Mouse (Mus musculus): ENCODE results near the gene Nckap5. TPM values are rescaled to one million over a fixed set of nuclear protein-coding genes. Genes with fewer than 3 reads are reported as not detected.

Gene Nckap5
- polyA plus RNA-seq, 1 experiment from 2014 or later: 11.5 TPM

DNA sequence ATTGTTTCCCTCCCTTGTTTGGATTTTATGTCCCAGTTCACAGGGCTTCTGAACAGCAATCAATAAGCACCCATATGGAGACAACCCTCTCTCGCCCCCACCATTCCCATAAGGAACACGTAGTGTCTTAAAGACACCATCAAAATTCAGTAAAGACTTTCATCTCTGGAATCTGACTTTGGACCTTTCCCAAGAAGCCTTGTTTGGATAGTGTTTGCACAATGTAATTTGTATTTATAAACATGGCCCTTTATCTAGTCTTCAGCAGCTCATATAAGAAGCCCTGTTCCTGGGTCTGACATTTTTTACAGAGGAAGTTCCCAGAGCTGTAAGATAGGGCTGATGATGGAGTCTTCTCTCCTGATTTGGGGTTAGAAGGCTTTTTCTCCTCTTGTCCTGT, 359.7 kb downstream of the Nckap5 start:
- Histone ChIP-seq H3K4me2 (no peak overlapping the region), H3K36me3 (replicated peaks) (no peaks in the 10 kb centered on the region), H3K9ac (no peak overlapping the region), H3K4me3 (no peak overlapping the region), H3K27me3 (replicated peaks) (no peaks in the 10 kb centered on the region), H3K27ac (no peak overlapping the region), H3K4me1 (peaks cover 10% of the 10 kb centered on the region; the same call in 1 of the 2 replicates), H3K9me3 (no peaks in the 10 kb centered on the region)
- WGBS: 67% methylated on average over 2 of the region's 2 CpGs
- no peak for ATAC-seq (replicated peaks)

DNA sequence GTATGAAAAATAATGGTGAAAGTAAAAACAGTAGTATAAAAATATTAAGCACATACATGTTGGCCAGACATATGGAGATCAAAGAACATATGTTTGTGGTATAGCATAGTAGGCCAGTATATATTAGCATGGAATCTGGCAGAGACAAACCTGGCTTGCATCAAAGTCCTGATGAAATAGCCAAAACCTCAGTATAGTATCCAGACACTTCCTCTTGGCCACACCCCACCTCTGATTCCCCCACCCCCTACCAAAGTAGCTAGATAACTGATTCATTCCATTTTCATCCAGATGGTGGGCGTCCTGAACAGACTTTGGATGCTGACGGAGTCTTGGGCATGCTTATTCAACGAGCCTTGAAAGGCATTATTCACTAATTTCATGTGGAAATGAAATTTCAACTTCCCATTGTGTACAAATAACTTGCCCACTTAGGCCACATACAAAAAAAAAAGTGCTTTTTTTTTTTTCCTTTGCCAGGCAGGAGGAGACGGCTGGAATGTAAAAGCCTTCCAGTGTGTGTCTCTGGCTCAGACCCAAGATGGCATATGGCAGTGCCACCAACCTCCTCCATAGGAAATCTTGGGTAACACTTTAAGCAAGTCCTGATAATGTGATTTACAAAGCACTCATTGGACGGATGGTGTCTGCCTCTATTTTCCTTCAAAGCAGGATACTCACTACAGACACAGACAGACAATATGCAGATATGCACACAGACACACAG, 360.6 kb downstream of the Nckap5 start:
- no peak overlapping the region for H3K4me2 ChIP-seq
- no peaks in the 10 kb centered on the region for H3K9me3 ChIP-seq
- H3K4me3 ChIP-seq: no peak overlapping the region
- no peak overlapping the region for H3K9ac ChIP-seq
- WGBS: 48% methylated on average over 5 of the region's 5 CpGs
- no peaks in the 10 kb centered on the region for H3K36me3 ChIP-seq (replicated peaks)
- peaks cover 10% of the 10 kb centered on the region; the same call in 1 of the 2 replicates for H3K4me1 ChIP-seq
- no peak overlapping the region for H3K27ac ChIP-seq
- H3K27me3 ChIP-seq (replicated peaks): no peaks in the 10 kb centered on the region
- no peak for ATAC-seq (replicated peaks)

DNA sequence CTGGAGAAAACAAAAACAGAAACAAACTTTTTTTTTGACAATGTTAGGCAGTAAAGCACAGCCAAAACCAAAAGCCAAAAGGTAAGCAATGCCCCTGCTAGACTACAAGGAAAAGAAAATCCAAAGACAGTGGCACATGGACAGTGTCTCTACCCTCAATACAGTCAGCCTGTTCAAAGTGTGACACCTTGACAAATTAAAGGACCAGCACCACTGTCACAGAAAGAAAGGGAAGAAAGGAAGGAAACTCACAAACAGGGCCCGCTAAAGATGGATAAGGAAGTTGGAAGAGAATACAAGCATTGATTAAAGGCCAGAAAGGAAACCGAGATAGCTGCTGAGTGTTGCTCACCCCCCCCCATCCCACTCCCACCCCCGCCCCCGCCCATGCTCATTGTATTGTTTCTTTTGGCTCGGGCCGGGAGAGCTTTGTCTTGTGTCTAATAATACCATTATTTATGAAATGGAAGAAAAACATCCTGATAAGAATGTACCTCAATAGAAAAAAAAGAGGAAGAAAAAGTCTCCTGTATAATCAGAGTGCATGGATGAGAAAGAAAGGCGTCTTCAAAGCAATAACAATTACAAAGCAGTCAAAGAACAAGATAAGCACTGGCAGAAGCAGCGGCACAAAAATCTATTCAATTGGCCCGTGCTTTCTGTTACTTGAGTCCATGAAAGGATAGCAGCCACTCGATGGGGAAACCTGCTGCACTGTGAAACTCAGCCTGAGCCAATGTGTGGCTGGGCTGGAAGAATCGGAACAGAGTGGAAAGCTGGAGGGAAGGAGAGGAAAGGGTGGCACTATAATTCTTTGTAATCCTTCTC, 368.9 kb downstream of the Nckap5 start:
- Histone ChIP-seq H3K4me3 (no peak overlapping the region), H3K9ac (no peak overlapping the region), H3K4me1 (peaks cover 14% of the 10 kb centered on the region), H3K36me3 (replicated peaks) (no peaks in the 10 kb centered on the region), H3K27ac (no peak overlapping the region), H3K27me3 (replicated peaks) (no peaks in the 10 kb centered on the region), H3K4me2 (peak overlapping the region; percentile 2; the same call in 1 of the 2 replicates), H3K9me3 (no peaks in the 10 kb centered on the region)
- 0 out of 2 replicates have a peak, but pooled peaks have one; percentile 37 for ATAC-seq (replicated peaks)
- WGBS: 18% methylated on average over 11 of the region's 11 CpGs

- ATAC-seq (replicated peaks): no peak
- 85% methylated on average over 1 of the region's 1 CpGs for WGBS
Observed at GRCm38 (mm10) chr1:126457739-126458138, 372.9 kb downstream of the Nckap5 start.

GRCm38 (mm10) chr1:126454504-126455173, 376.0 kb downstream of the Nckap5 start:
- no peak overlapping the region for H3K9ac ChIP-seq
- no peak overlapping the region for H3K4me2 ChIP-seq
- no peaks in the 10 kb centered on the region for H3K27me3 ChIP-seq (replicated peaks)
- H3K9me3 ChIP-seq: no peaks in the 10 kb centered on the region
- no peak overlapping the region for H3K4me3 ChIP-seq
- 35% methylated on average over 9 of the region's 9 CpGs for WGBS
- H3K27ac ChIP-seq: peak overlapping the region; percentile 37; the same call in 1 of the 2 replicates
- H3K36me3 ChIP-seq (replicated peaks): no peaks in the 10 kb centered on the region
- ATAC-seq (replicated peaks): peak; percentile 52
- peaks cover 4% of the 10 kb centered on the region for H3K4me1 ChIP-seq

More at GRCm38 (mm10) chr1:126457739-126458138, 372.9 kb downstream of the Nckap5 start:
- no peak overlapping the region for H3K4me2 ChIP-seq
- H3K27ac ChIP-seq: no peak overlapping the region
- no peak overlapping the region for H3K9ac ChIP-seq
- H3K9me3 ChIP-seq: no peaks in the 10 kb centered on the region
- no peaks in the 10 kb centered on the region for H3K36me3 ChIP-seq (replicated peaks)
- no peak overlapping the region for H3K4me3 ChIP-seq
- peaks cover 17% of the 10 kb centered on the region for H3K4me1 ChIP-seq
- no peaks in the 10 kb centered on the region for H3K27me3 ChIP-seq (replicated peaks)

- Histone ChIP-seq H3K27me3 (replicated peaks) (no peaks in the 10 kb centered on the region), H3K9ac (no peak overlapping the region), H3K4me2 (no peak overlapping the region), H3K27ac (no peak overlapping the region), H3K4me3 (no peak overlapping the region), H3K36me3 (replicated peaks) (no peaks in the 10 kb centered on the region), H3K4me1 (peaks cover 4% of the 10 kb centered on the region), H3K9me3 (no peaks in the 10 kb centered on the region)
- WGBS: 57% methylated on average over 9 of the region's 9 CpGs
- ATAC-seq (replicated peaks): no peak
Observed at GRCm38 (mm10) chr1:126451472-126451871, 379.1 kb downstream of the Nckap5 start.

- Histone ChIP-seq H3K36me3 (replicated peaks) (no peaks in the 10 kb centered on the region), H3K4me3 (no peak overlapping the region), H3K27ac (no peak overlapping the region), H3K9ac (no peak overlapping the region), H3K4me2 (no peak overlapping the region), H3K9me3 (no peaks in the 10 kb centered on the region), H3K27me3 (replicated peaks) (no peaks in the 10 kb centered on the region), H3K4me1 (no peaks in the 10 kb centered on the region)
- no peak for ATAC-seq (replicated peaks)
- WGBS: 27% methylated on average over 2 of the region's 2 CpGs
Observed at GRCm38 (mm10) chr1:126449424-126449823, 381.2 kb downstream of the Nckap5 start.

GRCm38 (mm10) chr1:126443890-126444289, 386.7 kb downstream of the Nckap5 start:
- Histone ChIP-seq H3K36me3 (replicated peaks) (no peaks in the 10 kb centered on the region), H3K9ac (no peak overlapping the region), H3K4me1 (no peaks in the 10 kb centered on the region), H3K27ac (no peak overlapping the region), H3K4me3 (no peak overlapping the region), H3K27me3 (replicated peaks) (no peaks in the 10 kb centered on the region), H3K4me2 (no peak overlapping the region), H3K9me3 (no peaks in the 10 kb centered on the region)
- no peak for ATAC-seq (replicated peaks)
- 53% methylated on average over 2 of the region's 2 CpGs for WGBS

DNA sequence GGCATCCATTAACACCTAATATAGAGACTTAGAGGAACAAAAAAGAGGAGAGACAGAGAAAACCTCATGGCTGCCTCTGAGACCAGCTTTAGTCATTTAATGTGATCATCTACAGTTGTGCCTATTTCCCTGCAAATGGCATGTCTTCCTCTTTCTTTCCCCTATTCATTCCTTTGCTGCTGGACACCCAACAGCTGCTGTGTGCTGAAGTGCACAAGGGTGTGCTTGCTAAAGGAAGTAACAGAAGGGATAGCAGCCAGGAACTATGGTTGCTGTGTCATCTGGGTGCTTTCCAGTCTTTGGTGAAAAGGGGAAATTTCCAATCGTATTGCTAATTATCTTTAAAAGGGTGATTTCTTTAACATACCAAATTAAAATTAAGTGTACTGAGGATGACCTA, 387.9 kb downstream of the Nckap5 start:
- no peak overlapping the region for H3K4me3 ChIP-seq
- H3K9ac ChIP-seq: no peak overlapping the region
- no peaks in the 10 kb centered on the region for H3K9me3 ChIP-seq
- no peak for ATAC-seq (replicated peaks)
- no peak overlapping the region for H3K27ac ChIP-seq
- no peak overlapping the region for H3K4me2 ChIP-seq
- no peaks in the 10 kb centered on the region for H3K27me3 ChIP-seq (replicated peaks)
- WGBS: 88% methylated on average over 1 of the region's 1 CpGs
- H3K36me3 ChIP-seq (replicated peaks): no peaks in the 10 kb centered on the region
- no peaks in the 10 kb centered on the region for H3K4me1 ChIP-seq

DNA sequence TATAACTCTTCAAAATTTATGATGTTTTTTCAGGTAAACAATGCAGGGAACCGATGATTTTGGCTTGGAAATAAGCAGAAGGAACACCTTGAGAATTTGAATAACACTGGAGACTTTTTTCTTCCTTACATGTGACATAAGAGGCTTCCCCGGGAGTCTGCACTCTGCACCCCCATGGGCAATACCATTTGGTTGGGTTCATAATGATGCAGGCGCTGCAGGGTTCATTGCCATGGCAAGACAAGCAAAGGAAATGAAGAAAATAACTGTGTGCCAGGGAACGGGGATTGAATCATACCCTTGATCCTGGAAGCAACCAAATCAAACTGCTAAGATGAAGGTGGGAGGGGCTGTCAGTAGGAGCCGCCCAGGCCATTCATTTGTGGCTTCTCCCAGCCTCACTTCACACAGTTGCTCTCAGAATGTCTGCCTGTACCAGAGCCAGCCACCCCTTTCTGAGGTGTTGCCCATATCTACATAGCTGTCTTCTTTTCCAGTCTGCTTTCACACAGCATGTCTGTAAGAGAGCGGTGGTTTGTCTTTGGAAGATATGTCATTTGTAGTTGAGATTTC, 392.5 kb downstream of the Nckap5 start:
- Histone ChIP-seq H3K9ac (no peak overlapping the region), H3K27ac (no peak overlapping the region), H3K9me3 (no peaks in the 10 kb centered on the region), H3K36me3 (replicated peaks) (no peaks in the 10 kb centered on the region), H3K4me3 (no peak overlapping the region), H3K4me1 (no peaks in the 10 kb centered on the region), H3K4me2 (no peak overlapping the region), H3K27me3 (replicated peaks) (no peaks in the 10 kb centered on the region)
- no peak for ATAC-seq (replicated peaks)
- WGBS: 67% methylated on average over 6 of the region's 6 CpGs

- H3K4me2 ChIP-seq: no peak overlapping the region
- no peaks in the 10 kb centered on the region for H3K36me3 ChIP-seq (replicated peaks)
- H3K4me3 ChIP-seq: no peak overlapping the region
- H3K9me3 ChIP-seq: no peaks in the 10 kb centered on the region
- ATAC-seq (replicated peaks): no peak
- H3K4me1 ChIP-seq: no peaks in the 10 kb centered on the region
- 56% methylated on average over 9 of the region's 9 CpGs for WGBS
- H3K27me3 ChIP-seq (replicated peaks): no peaks in the 10 kb centered on the region
- no peak overlapping the region for H3K27ac ChIP-seq
- H3K9ac ChIP-seq: no peak overlapping the region
Observed at GRCm38 (mm10) chr1:126436937-126437667, 393.5 kb downstream of the Nckap5 start.
